Mouse (Mus musculus) forebrain, embryonic 12.5 days (tissue): ENCODE data around the gene Zfp287. TPM values are rescaled to one million over a fixed set of nuclear protein-coding genes. Genes with fewer than 3 reads are reported as not detected.
"Not testable (repeated sequence)": the region's sequence is repeated elsewhere in the genome, so short reads cannot be mapped to it uniquely, and the experiment has no call there.

Experiments
- ATAC-seq: fragments of 200-750 bp; cut with Nextera tagmentation; 2 replicates; pipeline ENCODE4 v1.8.0; 2017; ENCODE audit warnings: moderate TSS enrichment; ENCODE audit not compliant: low FRiP score
- H3K27ac ChIP-seq: fragments of 300-500 bp; sonication (generic); 2 replicates; pipeline ENCODE4 v1.5.1; 2016; ENCODE audit warnings: mild to moderate bottlenecking
- H3K27me3 ChIP-seq: fragments of 300-500 bp; sonication (generic); 2 replicates; pipeline ENCODE4 v1.6.1; 2016; ENCODE audit warnings: mild to moderate bottlenecking
- H3K36me3 ChIP-seq: fragments of 300-500 bp; sonication (generic); replicated peaks from 2 replicates; pipeline ENCODE4 v1.6.1; 2016; ENCODE audit warnings: mild to moderate bottlenecking
- H3K4me1 ChIP-seq: fragments of 300-500 bp; sonication (generic); 2 replicates; pipeline ENCODE4 v1.6.1; 2016
- H3K4me2 ChIP-seq: fragments of 300-500 bp; sonication (generic); 2 replicates; pipeline ENCODE4 v1.6.1; 2016; ENCODE audit warnings: mild to moderate bottlenecking, moderate library complexity
- H3K4me3 ChIP-seq: fragments of 300-500 bp; sonication (generic); replicated peaks from 2 replicates; pipeline ENCODE4 v1.5.1; 2016; ENCODE audit warnings: mild to moderate bottlenecking
- H3K9ac ChIP-seq: fragments of 300-500 bp; sonication (generic); 2 replicates; pipeline ENCODE4 v1.6.1; 2016; ENCODE audit warnings: mild to moderate bottlenecking
- H3K9me3 ChIP-seq: fragments of 300-500 bp; sonication (generic); 2 replicates; pipeline ENCODE4 v1.6.1; 2016
- WGBS: fragments of 180-500 bp; shearing (Covaris S2); methylation state at CpG from one replicate; pipeline ENCODE4 v1.1.7; 2016; 5-methylcytosine and 5-hydroxymethylcytosine counted together
- polyA plus RNA-seq: library from polyadenylated mRNA; unstranded; fragments of >200 nt; fragmentation: Nextera tagmentation; extraction: Ambion mirVana; gene quantifications from 2 replicates; pipeline ENCODE4 v1.2.1, GENCODE M21; 2016

Gene Zfp287
- polyA plus RNA-seq = 20.5 and 21.1 TPM in 2 replicates

DNA sequence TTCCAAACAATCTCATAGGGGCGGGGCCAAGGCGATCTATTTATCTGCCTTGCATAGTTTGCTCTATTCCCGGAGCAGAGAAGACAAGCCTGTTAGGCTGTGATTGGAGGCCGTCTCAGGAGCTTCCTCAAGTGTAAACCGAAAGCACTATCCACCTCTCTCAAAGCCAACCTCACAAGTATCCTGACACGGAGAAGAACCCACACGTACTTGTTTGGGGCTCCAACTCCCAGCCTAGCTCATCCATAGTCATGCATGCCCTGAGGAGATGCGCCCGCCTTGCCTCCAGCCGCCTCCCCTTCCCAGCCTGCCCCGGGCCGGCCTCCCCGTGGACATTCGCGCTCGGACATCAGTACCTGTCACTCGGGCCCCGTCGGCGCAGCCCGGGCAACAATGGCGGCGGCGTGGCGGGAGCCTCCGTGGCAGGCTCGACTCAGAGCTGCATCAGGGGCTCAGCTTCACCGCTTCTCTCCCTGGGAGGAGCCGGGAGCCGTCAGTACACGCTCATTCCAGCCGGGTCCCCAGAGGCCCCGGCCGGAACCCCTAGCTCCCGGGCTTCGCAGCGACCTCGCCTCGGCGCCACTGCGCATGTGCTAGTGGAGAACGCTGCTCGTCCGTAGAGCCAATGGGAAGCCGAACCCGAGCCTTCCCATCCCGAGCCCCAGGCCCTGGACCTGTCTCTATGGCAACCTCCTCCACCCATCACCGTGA is at the start of gene Zfp287:
Gene Zfp287 (minus strand): TSS at position 595 of the 711 bp plus-strand sequence.
- Histone ChIP-seq H3K4me1 (peaks cover 14% of the 10 kb centered on the region), H3K9me3 (no peaks in the 10 kb centered on the region), H3K27ac (peak within 1 kb of the TSS; percentile 89), H3K27me3 (no peaks in the 10 kb centered on the region), H3K4me3 (peak within 1 kb of the TSS; percentile 73), H3K9ac (peak within 1 kb of the TSS; percentile 75), H3K36me3 (peaks cover 19% of the 10 kb centered on the region), H3K4me2 (peak within 1 kb of the TSS; percentile 71)
- ATAC-seq = peak; percentile 99
- WGBS = under 1% methylated on average over 48 of the region's 48 CpGs

- Histone ChIP-seq H3K36me3 (peaks cover 53% of the 10 kb centered on the region), H3K9me3 (peaks cover 48% of the 10 kb centered on the region), H3K4me3 (no peak overlapping the region), H3K4me1 (no peaks in the 10 kb centered on the region), H3K4me2 (no peak overlapping the region), H3K9ac (no peak overlapping the region), H3K27me3 (no peaks in the 10 kb centered on the region), H3K27ac (no peak overlapping the region)
- WGBS = 95% methylated on average over 7 of the region's 7 CpGs
- no peak for ATAC-seq
Observed at GRCm38 (mm10) chr11:62776510-62776909, 44.8 kb upstream of the Zfp287 start.

- Histone ChIP-seq H3K4me3 (no peak overlapping the region), H3K36me3 (no peaks in the 10 kb centered on the region), H3K9ac (no peak overlapping the region), H3K27ac (no peak overlapping the region), H3K27me3 (peaks cover 17% of the 10 kb centered on the region), H3K9me3 (no peaks in the 10 kb centered on the region), H3K4me1 (peaks cover 10% of the 10 kb centered on the region), H3K4me2 (no peak overlapping the region)
- 78% methylated on average over 9 of the region's 9 CpGs for WGBS
- ATAC-seq = no peak
Observed at GRCm38 (mm10) chr11:62760755-62761457, 29.2 kb upstream of the Zfp287 start.

DNA sequence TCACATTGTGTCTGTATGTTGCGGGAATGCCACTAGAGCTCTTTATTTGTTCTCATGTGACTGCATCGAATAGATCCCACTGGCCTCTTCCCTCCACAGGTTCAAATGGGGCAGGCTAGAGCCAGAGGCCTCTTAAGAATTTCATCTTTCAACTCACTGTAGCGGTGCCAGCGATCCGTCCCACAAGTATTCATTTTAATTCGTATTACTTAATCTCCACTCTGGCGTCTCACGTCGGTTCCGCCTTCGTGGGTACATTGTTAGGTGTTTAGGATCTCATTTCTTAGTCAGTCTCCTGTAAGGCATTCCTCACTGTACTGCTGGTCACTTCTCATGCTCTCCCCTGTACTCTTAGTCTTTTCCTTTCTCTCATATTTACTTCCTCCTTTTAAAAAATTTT is 26.8 kb upstream of the Zfp287 start:
- no peaks in the 10 kb centered on the region for H3K36me3 ChIP-seq
- H3K27me3 ChIP-seq = peaks cover 27% of the 10 kb centered on the region
- H3K4me1 ChIP-seq = peaks cover 10% of the 10 kb centered on the region
- H3K4me3 ChIP-seq = no peak overlapping the region
- no peak overlapping the region for H3K9ac ChIP-seq
- 77% methylated on average over 11 of the region's 11 CpGs for whole genome bisulfite sequencing
- H3K4me2 ChIP-seq = no peak overlapping the region
- H3K27ac ChIP-seq = no peak overlapping the region
- ATAC-seq = no peak
- H3K9me3 ChIP-seq = no peaks in the 10 kb centered on the region

DNA sequence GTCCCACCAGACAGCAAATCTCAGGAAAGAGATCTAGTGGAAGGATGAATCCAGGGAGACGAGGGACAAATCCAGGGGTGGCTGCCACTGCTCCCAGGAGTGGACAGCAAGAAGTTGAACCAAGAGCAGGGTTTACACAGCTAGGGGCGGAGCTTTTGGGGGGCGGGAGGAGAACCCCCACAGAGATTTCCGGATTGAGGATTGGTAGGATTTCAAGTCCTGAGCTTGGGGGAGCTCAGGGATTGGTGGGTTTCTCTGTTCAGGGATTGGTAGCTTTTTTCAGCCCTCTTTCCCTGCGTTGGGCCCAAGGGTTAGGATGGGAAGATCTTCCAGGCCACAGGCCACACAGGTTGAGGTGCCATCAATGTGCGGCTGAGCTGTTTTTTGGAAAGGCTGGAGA is 26.2 kb upstream of the Zfp287 start:
- H3K4me1 ChIP-seq = peaks cover 10% of the 10 kb centered on the region
- no peak overlapping the region for H3K27ac ChIP-seq
- H3K36me3 ChIP-seq = no peaks in the 10 kb centered on the region
- no peak for ATAC-seq
- no peak overlapping the region for H3K4me3 ChIP-seq
- H3K27me3 ChIP-seq = peaks cover 27% of the 10 kb centered on the region
- no peak overlapping the region for H3K9ac ChIP-seq
- 89% methylated on average over 6 of the region's 6 CpGs for WGBS
- H3K4me2 ChIP-seq = no peak overlapping the region
- H3K9me3 ChIP-seq = no peaks in the 10 kb centered on the region

GRCm38 (mm10) chr11:62757143-62757507 is 25.4 kb upstream of the Zfp287 start:
- Histone ChIP-seq H3K4me3 (peak overlapping the region; percentile 32), H3K27me3 (peaks cover 30% of the 10 kb centered on the region), H3K27ac (no peak overlapping the region), H3K9me3 (no peaks in the 10 kb centered on the region), H3K4me2 (peak overlapping the region; percentile 53), H3K36me3 (no peaks in the 10 kb centered on the region), H3K9ac (peak overlapping the region; percentile 47), H3K4me1 (peaks cover 10% of the 10 kb centered on the region)
- 4% methylated on average over 7 of the region's 7 CpGs for WGBS
- ATAC-seq = 0 out of 2 replicates have a peak, but pooled peaks have one; percentile 31

DNA sequence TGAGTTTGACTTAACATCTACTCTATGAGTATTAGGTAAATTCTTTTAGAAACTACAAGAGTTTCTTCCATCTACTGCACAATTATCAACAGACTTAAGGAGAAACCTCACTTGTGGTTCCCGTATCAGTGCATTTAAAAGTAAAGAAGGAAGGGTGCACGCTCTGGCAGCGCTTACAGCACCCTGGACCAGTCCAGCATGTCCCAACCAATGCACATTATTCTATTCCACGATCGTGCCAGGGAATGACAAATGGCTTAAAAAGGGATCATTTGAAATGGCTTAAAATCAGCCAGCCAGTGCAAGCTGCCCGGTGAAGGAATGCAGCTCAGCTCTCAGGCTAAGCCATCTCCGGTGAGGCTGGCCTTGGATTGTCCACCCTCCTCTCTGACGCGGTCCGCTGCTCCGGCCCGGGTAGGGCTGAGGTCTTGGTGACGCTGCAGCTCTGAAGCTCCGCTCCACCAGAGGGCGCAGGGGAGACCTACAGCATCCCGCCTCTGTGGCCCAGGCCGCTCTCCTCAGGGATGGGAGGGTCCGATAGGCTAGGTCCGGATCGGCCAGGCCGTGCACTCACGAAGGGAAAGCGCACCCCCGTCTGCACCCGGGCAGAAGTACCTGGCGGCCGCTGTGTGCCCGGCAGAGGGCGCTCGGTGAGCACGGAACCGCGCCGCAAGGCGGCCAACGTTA is 24.9 kb upstream of the Zfp287 start:
- no peaks in the 10 kb centered on the region for H3K36me3 ChIP-seq
- H3K4me3 ChIP-seq = peak overlapping the region; percentile 32
- H3K9me3 ChIP-seq = no peaks in the 10 kb centered on the region
- peak overlapping the region; percentile 47 for H3K9ac ChIP-seq
- peaks cover 30% of the 10 kb centered on the region for H3K27me3 ChIP-seq
- peaks cover 10% of the 10 kb centered on the region for H3K4me1 ChIP-seq
- H3K27ac ChIP-seq = no peak overlapping the region
- H3K4me2 ChIP-seq = peak overlapping the region; percentile 53
- 8% methylated on average over 36 of the region's 36 CpGs for WGBS
- peak; percentile 99 for ATAC-seq

DNA sequence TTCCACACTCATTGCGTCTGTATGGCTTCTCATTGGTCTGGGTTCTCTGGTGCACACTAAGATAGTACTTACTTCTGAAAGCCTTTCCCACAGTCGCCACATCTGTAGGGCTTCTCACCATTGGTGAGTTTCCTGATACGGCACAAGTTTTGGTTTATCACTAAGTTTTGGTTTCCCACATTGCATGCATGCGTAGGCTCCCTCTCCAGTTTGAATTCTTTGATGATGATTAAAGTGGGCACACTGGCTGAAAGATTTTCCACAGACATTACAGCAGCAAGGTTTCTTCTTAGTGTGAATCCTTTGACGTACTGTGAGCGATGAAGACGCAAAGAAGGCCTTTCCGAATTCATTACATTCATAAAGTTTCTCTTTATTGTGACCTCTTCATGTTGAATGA is 21.1 kb upstream of the Zfp287 start, which contains the start of gene Gm10428:
Gene Gm10428 (plus strand): TSS at position 321 of the 400 bp plus-strand sequence.
- Histone ChIP-seq H3K9me3 (no peaks in the 10 kb centered on the region), H3K27me3 (peaks cover 28% of the 10 kb centered on the region), H3K27ac (no peak within 1 kb of the TSS), H3K4me1 (peaks cover 10% of the 10 kb centered on the region), H3K4me3 (no peak within 1 kb of the TSS), H3K9ac (no peak within 1 kb of the TSS), H3K4me2 (no peak within 1 kb of the TSS), H3K36me3 (no peaks in the 10 kb centered on the region)
- WGBS = 84% methylated on average over 8 of the region's 8 CpGs
- ATAC-seq = no peak

DNA sequence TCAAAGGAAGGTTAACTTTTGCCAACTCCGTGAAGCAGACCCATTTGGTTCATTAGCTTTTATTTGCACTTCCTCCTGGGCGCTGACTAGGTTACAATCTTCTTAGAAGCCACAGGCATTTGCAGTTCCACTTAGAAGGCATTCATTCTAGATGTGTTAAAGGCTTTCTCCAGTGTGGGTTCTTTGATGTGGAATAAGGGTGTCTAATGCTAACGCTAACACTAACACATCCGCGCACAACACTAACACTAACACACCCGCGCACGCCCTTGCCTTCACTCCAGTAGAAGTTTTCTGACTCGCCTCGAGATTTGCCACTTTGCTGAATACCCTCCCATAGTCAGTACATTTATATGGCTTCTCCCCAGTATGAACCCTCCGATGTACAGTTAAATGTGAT is 20.5 kb upstream of the Zfp287 start:
- Histone ChIP-seq H3K4me1 (peaks cover 7% of the 10 kb centered on the region), H3K9me3 (no peaks in the 10 kb centered on the region), H3K9ac (no peak overlapping the region), H3K27ac (no peak overlapping the region), H3K27me3 (peaks cover 25% of the 10 kb centered on the region), H3K36me3 (no peaks in the 10 kb centered on the region), H3K4me2 (no peak overlapping the region), H3K4me3 (no peak overlapping the region)
- WGBS = 72% methylated on average over 11 of the region's 11 CpGs
- ATAC-seq = no peak

DNA sequence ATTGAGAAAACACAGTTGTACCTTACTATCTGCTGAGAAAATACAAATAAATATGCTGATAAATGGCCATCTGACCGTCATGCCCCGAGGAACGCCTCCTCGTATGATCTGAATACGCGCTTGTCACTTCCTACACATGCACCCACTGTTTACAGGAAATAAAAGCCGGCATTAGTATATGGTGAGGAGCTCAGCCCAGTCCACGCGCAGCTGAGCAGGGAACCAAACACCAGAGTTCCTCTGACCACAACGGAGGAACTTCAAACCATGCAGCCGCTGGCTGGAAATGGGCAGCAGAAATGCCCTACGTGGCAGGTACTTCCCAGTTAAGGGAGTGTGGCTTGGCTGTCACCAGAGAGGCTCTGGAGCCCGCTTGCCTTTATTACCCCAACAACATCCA is 17.7 kb upstream of the Zfp287 start:
- H3K27me3 ChIP-seq = peaks cover 19% of the 10 kb centered on the region
- ATAC-seq, H3K9me3 ChIP-seq, H3K4me1 ChIP-seq, H3K9ac ChIP-seq, H3K4me3 ChIP-seq, H3K36me3 ChIP-seq, H3K27ac ChIP-seq, H3K4me2 ChIP-seq: not testable (repeated sequence)
- WGBS = 93% methylated on average over 13 of the region's 13 CpGs

DNA sequence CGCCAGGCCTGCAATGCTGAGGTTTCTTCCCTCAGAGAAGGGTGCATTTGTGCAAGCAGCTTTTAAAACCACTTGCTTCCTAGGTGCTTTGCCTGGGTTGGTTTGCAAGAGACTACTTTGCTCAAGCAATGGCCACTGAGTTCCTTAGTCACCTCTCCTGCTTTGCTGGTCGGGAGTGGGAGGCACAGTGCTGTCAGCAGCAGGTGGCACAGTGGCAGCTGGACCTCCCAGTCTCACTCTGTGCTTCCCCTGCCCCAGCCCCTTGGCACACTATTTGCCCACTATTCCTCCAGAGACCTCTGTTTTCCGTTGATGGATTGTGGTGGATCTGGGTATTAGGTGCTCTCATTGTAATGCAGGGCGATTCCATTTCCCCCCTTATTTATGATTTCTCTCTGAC is 16.4 kb upstream of the Zfp287 start:
- H3K4me1 ChIP-seq = peaks cover 7% of the 10 kb centered on the region; the same call in 1 of the 2 replicates
- peaks cover 19% of the 10 kb centered on the region for H3K27me3 ChIP-seq
- no peak for ATAC-seq
- WGBS = 73% methylated on average over 4 of the region's 4 CpGs
- H3K27ac ChIP-seq = no peak overlapping the region
- no peak overlapping the region for H3K9ac ChIP-seq
- no peak overlapping the region for H3K4me2 ChIP-seq
- no peak overlapping the region for H3K4me3 ChIP-seq
- H3K36me3 ChIP-seq = no peaks in the 10 kb centered on the region
- no peaks in the 10 kb centered on the region for H3K9me3 ChIP-seq

GRCm38 (mm10) chr11:62747227-62747626 is 15.5 kb upstream of the Zfp287 start:
- H3K9ac ChIP-seq = no peak overlapping the region
- no peaks in the 10 kb centered on the region for H3K36me3 ChIP-seq
- no peak overlapping the region for H3K27ac ChIP-seq
- no peak overlapping the region for H3K4me3 ChIP-seq
- peaks cover 7% of the 10 kb centered on the region; the same call in 1 of the 2 replicates for H3K4me1 ChIP-seq
- 72% methylated on average over 9 of the region's 9 CpGs for WGBS
- H3K4me2 ChIP-seq = no peak overlapping the region
- H3K27me3 ChIP-seq = peaks cover 15% of the 10 kb centered on the region
- no peaks in the 10 kb centered on the region for H3K9me3 ChIP-seq
- no peak for ATAC-seq
